In genomic region chr19:15299474-15299873, GRCm38 (mm10) we compare ENCODE assay signal across 11 mouse cellular contexts.
DNase-seq lines count a peak whose midpoint lies in the region; ATAC-seq and TF ChIP-seq lines count a peak whose summit lies in the region.
"Had no signal": no experiment of that assay in that cellular context is flagged by ENCODE, and none has a peak within 500 bp of the region (broad histone marks: within the 10 kb centered on the region; RNA-seq: fewer than 3 reads in every experiment).

No protein-coding gene starts in this region.

- ATAC-seq in heart, embryonic 12.5 days (ENCODE audit: insufficient number of reproducible peaks, low FRiP score), result no peak
- ATAC-seq in neural tube, embryonic 11.5 days (ENCODE audit: insufficient read depth, low FRiP score, low TSS enrichment), result no peak
- ATAC-seq in stomach, postnatal 0 days (ENCODE audit: low FRiP score, low TSS enrichment), result no peak
- no peak for ATAC-seq in CD4-positive, CD25-positive, alpha-beta regulatory T cell, adult 4 months
- ATAC-seq in hindbrain, embryonic 16.5 days, result no peak

- H3K36me3 ChIP-seq in heart, embryonic 12.5 days, result no peaks in the 10 kb centered on the region
- no peaks in the 10 kb centered on the region for H3K36me3 ChIP-seq in neural tube, embryonic 11.5 days (ENCODE audit: control insufficient read depth, insufficient read depth, low read length)
- no peaks in the 10 kb centered on the region for H3K36me3 ChIP-seq in stomach, postnatal 0 days (ENCODE audit: control insufficient read depth, insufficient read depth, low read length)
- no peaks in the 10 kb centered on the region for H3K36me3 ChIP-seq in hindbrain, embryonic 16.5 days (ENCODE audit: control insufficient read depth, insufficient read depth, low read length)
- H3K36me3 ChIP-seq: embryonic facial prominence, embryonic 13.5 days had no signal

- no peaks in the 10 kb centered on the region for H3K4me1 ChIP-seq in heart, embryonic 12.5 days (replicated peaks)
- H3K4me1 ChIP-seq in neural tube, embryonic 11.5 days (ENCODE audit: control insufficient read depth, insufficient read depth, low read length), result no peaks in the 10 kb centered on the region
- no peaks in the 10 kb centered on the region for H3K4me1 ChIP-seq in stomach, postnatal 0 days (replicated peaks; ENCODE audit: control insufficient read depth, insufficient read depth)
- H3K4me1 ChIP-seq in hindbrain, embryonic 16.5 days (ENCODE audit: control insufficient read depth, insufficient read depth, low read depth, low read length), result no peaks in the 10 kb centered on the region
- H3K4me1 ChIP-seq: embryonic facial prominence, embryonic 13.5 days; megakaryocyte, embryonic 14.5 days had no signal

- no peak for TF ChIP-seq EP300 in stomach, postnatal 0 days (optimal IDR thresholded peaks at IDR 0.05)

- TF ChIP-seq CTCF in brain, embryonic 14.5 days (IDR thresholded peaks at IDR 0.05; ENCODE audit: borderline replicate concordance, extremely low read depth, insufficient read depth, insufficient read length), result peak; percentile 40; the same call in 1 of the 2 replicates
- TF ChIP-seq CTCF in stomach, postnatal 0 days (IDR thresholded peaks at IDR 0.05; ENCODE audit: low read depth), result peak; percentile 71

- no peak for TF ChIP-seq POLR2A in brain, embryonic 14.5 days (IDR thresholded peaks at IDR 0.05; ENCODE audit: borderline replicate concordance, extremely low read depth, insufficient read depth, insufficient read length, poor library complexity, severe bottlenecking)

- H3K27ac ChIP-seq in heart, embryonic 12.5 days (ENCODE audit: poor library complexity, severe bottlenecking), result no peak overlapping the region
- no peak overlapping the region for H3K27ac ChIP-seq in neural tube, embryonic 11.5 days (ENCODE audit: low read depth, low read length)
- no peak overlapping the region for H3K27ac ChIP-seq in stomach, postnatal 0 days (replicated peaks)
- H3K27ac ChIP-seq in hindbrain, embryonic 16.5 days (ENCODE audit: low read depth, low read length), result no peak overlapping the region
- H3K27ac ChIP-seq: embryonic facial prominence, embryonic 13.5 days had no signal

- H3K4me3 ChIP-seq in heart, embryonic 12.5 days, result no peak overlapping the region
- no peak overlapping the region for H3K4me3 ChIP-seq in neural tube, embryonic 11.5 days (ENCODE audit: low read depth, low read length)
- no peak overlapping the region for H3K4me3 ChIP-seq in stomach, postnatal 0 days (ENCODE audit: low read depth, low read length)
- no peak overlapping the region for H3K4me3 ChIP-seq in hindbrain, embryonic 16.5 days (ENCODE audit: low read length)
- H3K4me3 ChIP-seq: embryonic facial prominence, embryonic 13.5 days; megakaryocyte, embryonic 14.5 days had no signal

- no peaks in the 10 kb centered on the region for H3K27me3 ChIP-seq in heart, embryonic 12.5 days (replicated peaks)
- H3K27me3 ChIP-seq in neural tube, embryonic 11.5 days (ENCODE audit: control insufficient read depth, insufficient read depth, low read length), result no peaks in the 10 kb centered on the region
- no peaks in the 10 kb centered on the region for H3K27me3 ChIP-seq in stomach, postnatal 0 days (ENCODE audit: control insufficient read depth, insufficient read depth, low read length)
- no peaks in the 10 kb centered on the region for H3K27me3 ChIP-seq in hindbrain, embryonic 16.5 days (replicated peaks; ENCODE audit: control insufficient read depth, insufficient read depth, low read length)
- H3K27me3 ChIP-seq: embryonic facial prominence, embryonic 13.5 days; megakaryocyte, embryonic 14.5 days had no signal

- no peak overlapping the region for H3K4me2 ChIP-seq in heart, embryonic 12.5 days
- H3K4me2 ChIP-seq in neural tube, embryonic 11.5 days (ENCODE audit: low read depth), result no peak overlapping the region
- no peak overlapping the region for H3K4me2 ChIP-seq in stomach, postnatal 0 days (replicated peaks; ENCODE audit: low read depth)
- H3K4me2 ChIP-seq in hindbrain, embryonic 16.5 days (ENCODE audit: low read length), result no peak overlapping the region
- H3K4me2 ChIP-seq: embryonic facial prominence, embryonic 13.5 days; heart, embryonic 11.5 days had no signal

- DNase-seq in heart, postnatal 4 days, result peak; percentile 9
- DNase-seq in neural tube, embryonic 11.5 days (ENCODE audit: low spot score), result peak; percentile 12
- no peak for DNase-seq in neural tube, embryonic 10.5 days (ENCODE audit: extremely low spot score, low spot score)
- peak; percentile 28 for DNase-seq in brain, embryonic 14.5 days (ENCODE audit: low read depth)
- peak; percentile 16 for DNase-seq in stomach, postnatal 0 days (ENCODE audit: low spot score)

- no peaks in the 10 kb centered on the region for H3K9me3 ChIP-seq in heart, embryonic 12.5 days (replicated peaks)
- H3K9me3 ChIP-seq in neural tube, embryonic 11.5 days (ENCODE audit: control insufficient read depth, low read length), result no peaks in the 10 kb centered on the region
- H3K9me3 ChIP-seq in stomach, postnatal 0 days (ENCODE audit: control insufficient read depth, low read length), result no peaks in the 10 kb centered on the region
- H3K9me3 ChIP-seq in hindbrain, embryonic 16.5 days (ENCODE audit: control insufficient read depth, low read length), result no peaks in the 10 kb centered on the region
- H3K9me3 ChIP-seq: embryonic facial prominence, embryonic 13.5 days had no signal

- 37% methylated on average over 6 of the region's 6 CpGs for WGBS in heart, embryonic 12.5 days
- 46% methylated on average over 6 of the region's 6 CpGs for WGBS in neural tube, embryonic 11.5 days
- 32% methylated on average over 6 of the region's 6 CpGs for WGBS in stomach, postnatal 0 days
- 44% methylated on average over 6 of the region's 6 CpGs for WGBS in hindbrain, embryonic 16.5 days

- no peak overlapping the region for H3K9ac ChIP-seq in heart, embryonic 12.5 days
- H3K9ac ChIP-seq in neural tube, embryonic 11.5 days (ENCODE audit: low read length), result no peak overlapping the region
- no peak overlapping the region for H3K9ac ChIP-seq in stomach, postnatal 0 days (ENCODE audit: low read length)
- H3K9ac ChIP-seq in hindbrain, embryonic 16.5 days (ENCODE audit: low read depth, low read length), result no peak overlapping the region
- H3K9ac ChIP-seq: embryonic facial prominence, embryonic 13.5 days had no signal
